Mouse (Mus musculus) kidney, adult 8-10 months (tissue): ENCODE data around the gene Prickle1.

Experiments
- DNase-seq, 2 experiments: peaks; one replicate each; pipeline ENCODE4 v3.0.0; 2022

Gene Prickle1

DNA sequence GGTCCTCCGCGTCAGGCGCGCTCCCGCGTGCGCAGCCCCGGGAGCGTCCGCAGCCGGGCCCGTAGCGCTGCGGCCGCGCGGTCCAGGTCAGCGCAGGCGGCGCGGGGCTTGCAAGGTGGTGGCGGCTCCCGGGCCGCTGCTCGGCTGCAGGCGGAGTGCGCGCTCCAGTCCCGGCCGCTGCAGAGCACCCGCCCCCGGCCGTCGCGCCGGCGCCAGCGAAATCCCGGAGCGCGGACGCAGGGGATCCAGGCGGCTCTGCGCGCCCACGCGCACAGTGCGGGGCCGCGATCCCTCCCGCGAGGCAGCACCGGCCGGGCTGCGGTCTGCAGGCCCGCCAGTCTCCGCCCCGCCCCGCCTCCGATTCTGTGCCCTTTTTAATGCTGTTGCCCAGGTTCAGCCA is at the start of gene Prickle1:
Gene Prickle1, minus strand, starts transcription at position 146 of the 400 bp plus-strand sequence.
- peak; percentile 77 to 79 for DNase-seq

DNA sequence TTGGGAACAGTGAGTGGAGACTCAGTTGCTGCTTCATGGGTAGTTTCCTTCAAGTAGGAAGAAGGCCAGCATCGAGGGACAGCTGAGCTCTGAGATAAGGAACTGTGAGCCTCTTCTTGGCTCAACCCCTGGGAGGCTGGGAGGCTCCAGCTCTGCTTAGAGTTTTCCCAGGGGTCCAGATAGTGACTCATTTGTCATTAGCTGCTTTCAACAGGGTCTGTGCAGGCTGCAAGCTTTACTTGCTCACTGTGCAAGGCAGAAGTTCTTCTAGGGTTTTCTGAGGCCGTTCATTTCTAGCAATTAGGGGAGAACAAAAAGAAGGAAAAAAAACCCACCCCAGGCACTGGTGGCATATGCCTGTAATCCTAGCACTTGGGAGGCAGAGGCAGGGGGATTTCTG is 44.5 kb upstream of the Prickle1 start:
- DNase-seq: no peak

DNA sequence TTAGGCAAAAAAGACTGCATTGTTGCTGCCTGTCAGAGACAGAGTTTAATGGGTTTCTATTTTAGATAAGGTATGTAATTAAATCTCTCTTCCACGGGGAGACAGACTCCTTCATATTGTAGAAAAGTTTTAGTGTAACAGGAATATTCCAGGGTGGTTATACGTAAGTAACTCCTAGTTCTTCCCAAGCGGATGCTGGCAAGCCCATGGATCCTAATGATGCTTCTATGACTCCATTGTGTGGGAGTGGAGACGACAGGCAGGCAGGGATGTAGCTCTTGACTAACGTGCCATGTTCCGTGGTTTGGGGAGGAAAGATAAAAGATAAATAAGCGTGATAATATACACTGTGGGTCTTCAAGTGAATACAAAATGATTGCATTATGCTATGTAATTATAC is 41.3 kb upstream of the Prickle1 start:
- DNase-seq: no peak

DNA sequence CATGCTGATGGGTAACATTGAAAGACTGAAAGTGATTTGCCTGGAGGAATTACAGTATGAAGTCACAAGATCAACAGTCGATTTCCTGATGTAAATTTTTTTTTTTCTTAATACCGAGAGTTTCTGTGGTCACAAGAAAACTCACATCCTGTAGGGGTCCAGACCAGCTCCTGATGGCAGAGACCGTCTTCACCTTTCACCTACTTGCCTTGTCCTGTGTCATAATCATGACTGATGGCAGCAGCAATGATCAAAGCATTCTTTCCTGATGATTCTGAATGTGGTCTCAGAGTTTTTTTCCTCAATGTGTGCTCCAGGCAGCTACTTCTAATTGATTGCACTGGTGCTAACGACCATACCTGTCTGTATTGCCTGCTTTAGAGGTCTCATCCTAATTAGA is 39.9 kb upstream of the Prickle1 start:
- no peak for DNase-seq

DNA sequence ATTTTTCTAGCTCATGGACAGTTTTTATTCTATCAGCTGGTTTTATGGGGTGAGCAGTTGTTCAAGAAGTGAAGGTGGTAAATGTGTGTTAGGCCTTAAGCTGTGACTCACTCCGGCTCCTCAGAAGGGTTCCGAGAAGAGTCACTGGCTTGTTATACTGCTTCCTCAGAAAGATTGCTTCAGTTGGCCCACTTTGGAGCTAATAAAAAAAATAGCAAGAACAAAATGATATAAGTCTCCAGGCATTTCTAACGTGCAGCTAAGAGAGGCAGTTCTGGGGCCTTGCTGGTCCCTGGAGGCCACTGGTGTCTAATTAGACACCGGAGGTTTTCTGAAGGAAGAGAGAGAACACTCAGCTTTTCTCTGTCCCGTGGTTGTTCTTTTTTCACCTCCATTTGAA is 38.8 kb upstream of the Prickle1 start:
- DNase-seq: no peak

DNA sequence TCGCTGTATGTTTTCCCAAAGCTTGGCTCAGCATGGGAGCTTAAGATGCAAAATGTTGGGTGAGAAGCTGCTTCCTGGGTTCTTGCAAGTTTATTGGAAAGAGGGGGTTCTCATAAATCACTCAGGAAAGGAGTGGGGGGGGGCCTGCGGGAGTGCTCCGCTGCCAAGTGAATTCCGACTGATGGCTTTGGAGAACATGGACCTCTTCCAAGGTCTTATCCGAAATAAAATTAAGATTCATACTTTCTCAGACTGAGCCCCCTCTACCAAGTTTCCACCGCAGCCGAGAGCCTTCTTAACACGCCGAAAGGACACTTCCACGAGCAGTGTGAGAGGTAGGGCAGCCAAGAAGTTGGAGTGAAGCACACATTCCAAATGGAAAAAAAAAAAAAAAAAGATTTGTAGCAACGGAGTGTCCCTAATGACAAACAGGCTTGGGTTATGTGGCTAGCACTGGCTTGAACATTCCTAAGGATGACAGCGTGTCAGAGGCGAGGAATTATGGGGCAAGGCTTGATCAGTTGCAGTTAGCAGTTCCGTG is 34.4 kb upstream of the Prickle1 start:
- no peak for DNase-seq

DNA sequence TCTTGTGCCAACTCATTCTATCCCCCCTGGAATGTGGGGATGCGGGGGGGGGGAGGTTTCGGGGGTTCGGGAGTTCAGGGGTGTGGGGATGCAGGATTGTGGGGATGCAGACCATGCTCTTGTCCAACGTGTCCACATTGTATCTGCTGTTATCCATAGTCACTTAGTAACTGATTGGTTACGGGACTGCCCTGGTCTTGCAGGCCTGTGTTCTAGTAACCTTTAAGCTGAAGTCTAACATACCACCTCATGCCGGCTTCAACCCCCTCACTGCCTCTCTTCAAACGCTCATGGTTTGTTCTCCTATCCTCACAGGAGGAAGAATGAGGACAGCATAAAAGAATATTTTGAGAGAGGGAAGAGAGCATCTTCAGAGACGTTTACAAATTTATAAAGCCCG is 33.5 kb upstream of the Prickle1 start:
- no peak for DNase-seq

DNA sequence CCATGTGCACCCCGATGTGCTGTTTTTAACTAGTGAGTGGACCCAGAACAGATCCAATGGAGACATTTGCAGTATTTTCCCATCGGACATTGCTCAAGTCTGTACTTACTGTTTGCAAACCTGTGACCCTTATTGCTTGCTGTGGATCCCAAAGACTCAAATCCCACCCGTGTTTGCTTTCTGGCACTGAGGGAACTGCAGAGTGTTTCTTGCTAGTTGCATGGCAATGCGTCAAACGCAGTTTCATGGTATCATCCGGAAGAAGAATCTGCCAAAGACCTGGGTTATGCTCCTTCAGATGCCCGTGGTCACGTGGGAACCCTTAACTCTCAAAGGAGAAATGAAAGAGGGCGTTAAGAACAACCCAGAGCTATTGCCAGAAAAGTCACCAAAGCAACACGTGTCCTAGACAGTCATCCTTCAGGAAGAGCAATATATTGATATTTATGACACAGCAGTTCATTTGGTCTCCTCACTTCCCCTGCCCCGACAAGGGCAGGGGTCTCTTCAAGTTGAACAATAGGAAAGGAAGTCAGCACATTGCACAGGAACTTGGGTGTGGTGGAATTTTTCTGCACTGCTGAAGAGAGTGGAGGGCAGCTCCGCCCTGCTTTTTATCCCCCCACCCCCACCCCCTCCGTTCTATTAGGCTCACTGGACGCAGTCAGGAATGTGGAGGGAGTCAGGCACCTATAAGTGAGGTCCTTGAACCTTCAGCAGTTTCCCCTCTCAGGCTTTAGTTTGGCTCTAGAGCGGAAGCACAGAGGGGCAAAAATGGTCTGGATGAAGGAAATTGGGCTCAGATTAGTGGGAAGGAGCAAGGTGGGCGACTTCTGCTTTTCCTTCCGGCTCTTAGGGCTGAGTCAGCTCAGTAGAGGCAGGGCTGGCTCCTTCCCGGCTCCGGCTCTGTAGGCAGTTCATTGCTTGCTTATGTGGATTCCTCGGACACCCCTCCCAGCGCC is 32.4 kb upstream of the Prickle1 start:
- no peak for DNase-seq

DNA sequence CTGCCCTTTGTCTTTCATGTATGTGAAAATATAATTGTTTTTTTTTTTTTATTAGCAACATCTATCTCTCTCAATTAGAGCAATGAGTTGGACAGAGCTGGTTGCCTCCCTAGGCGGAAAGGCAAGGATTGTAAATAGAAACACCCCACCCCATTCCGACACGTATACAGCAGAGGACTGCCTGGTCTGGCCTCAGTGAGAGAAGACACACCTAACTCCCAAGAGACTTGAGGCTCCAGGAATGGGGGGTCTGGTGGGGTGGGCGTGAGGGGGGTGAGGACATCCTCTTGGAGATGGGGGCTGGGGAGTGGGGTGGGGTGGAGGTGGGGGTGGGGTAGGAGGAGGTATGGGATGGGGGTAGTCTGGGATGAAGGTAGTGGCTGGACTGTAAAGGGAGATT is 23.9 kb upstream of the Prickle1 start:
- no peak for DNase-seq

DNA sequence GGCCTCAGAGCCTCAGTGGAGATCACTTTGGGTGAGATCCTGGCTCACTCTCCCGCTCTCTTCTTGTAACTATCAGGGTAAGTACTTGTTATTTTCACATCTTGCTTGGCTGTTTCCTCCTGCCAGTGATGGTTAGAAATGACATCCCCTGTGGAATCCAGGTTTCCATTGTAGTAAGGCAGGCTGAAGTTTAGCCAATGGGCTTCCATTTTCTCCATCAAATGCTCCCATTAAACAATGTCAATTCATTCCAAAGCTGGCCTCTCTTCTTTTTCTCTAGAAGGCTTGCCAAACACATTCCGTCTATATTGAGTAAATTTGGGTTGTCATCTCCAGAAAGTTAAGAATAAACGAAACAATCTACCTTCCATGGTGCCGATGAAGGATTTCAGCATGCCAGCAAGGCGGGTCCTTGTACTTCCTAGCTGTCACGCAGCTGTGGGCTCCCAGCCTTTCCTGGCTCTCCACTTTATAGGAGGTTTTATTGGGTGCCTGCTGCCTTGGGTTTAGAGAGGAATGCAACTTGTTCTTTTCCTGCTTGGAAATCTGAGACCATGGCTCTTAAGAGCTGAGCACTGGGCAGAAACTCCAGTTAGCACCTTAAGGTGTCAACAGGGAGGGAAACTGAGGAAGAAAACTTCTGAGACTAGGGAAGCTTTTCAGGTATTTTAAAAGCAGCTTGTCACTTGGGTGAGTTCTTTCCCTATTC is 22.9 kb upstream of the Prickle1 start:
- DNase-seq: no peak

DNA sequence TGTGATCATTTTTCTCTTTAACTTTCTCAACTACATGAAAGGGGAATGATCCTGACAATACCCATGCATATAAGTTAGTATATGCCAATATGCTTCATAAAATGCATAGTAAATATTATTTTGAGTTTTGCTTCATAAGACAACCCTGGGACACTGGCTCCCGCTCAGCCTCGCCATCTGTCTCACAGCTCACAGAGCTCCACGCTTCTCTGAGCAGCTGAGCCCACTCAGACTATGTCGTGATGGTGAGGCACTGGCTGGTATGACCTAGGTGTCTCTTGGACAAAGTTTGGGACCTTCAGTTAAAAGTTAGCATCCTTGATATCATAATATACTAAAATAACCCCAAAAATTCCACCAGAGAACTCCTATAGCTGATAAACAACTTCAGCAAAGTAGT is 20.6 kb upstream of the Prickle1 start:
- DNase-seq: no peak

DNA sequence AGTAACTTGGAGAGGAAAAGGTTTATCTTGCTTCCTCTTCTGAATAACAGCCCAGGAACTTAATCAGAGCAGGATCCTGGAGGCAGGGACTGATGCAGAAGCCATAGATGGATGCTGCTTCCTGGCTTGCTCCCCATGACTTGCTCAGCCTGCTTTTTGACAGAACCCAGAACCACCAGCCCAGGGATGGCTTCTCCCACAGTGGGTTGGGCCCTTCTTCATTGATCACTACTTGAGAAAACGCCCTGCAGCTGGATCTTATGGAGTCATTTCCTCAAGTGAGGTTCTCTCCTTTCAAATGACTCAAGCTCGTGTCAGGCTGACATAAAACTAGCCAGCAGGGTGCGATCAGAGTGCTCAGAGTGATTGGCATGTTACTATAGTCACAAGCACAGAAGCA is 19.3 kb upstream of the Prickle1 start:
- no peak for DNase-seq

DNA sequence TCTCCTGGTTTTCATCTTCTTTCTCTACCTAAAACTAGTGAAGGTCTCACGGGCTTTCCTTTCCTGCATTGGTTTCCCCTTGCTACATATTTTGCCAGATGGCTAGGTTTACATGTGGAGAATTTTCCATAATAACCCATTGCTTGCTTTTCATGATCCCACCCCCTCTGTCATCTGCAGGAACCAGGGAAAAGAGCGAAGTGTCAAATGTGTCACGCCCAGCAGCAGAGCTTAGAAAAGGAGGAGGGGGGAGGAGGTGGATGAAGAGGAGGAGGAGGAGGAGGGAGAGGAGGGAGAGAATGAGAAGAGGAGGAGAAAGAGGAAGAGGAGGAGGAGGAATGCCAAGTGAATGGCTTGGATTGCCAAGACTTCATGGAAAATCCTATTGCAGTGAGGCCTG is 17.9 kb upstream of the Prickle1 start:
- no peak for DNase-seq

DNA sequence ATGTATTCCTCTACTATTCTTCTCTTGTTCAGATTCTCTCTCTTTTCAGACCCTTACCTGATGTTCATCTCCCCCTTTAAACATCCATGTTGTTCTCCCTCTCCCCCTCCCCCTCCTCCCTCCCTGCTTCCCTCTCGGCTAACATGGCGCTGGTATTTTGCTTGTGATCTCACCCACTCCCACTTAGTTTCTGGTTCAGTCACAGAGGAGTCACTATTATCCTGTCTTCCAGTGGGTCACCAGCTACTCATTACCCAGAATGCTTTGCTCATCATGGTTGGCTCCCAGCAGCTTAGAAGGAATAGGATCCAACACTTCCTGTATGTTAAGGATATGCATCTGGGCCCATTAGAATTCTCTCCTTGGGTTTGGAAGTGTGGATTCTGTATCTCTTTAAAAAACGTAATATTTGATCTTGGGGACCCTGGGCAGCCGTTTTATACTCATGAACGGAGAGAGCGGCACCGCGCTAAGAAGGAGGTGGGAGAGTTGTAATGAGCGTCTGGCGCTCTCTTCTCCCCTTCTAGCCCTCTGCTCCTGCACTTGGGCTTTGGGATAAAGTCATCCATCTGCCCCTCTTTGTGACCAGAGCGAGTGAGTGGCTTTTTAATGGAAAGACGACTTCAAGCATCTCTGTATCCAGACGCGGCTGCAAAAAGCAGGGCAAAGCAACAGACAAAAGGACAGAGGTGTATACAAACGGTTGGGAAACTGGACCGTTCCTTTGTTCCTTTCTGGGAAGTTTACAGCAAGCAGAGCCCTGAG is 16.0 kb upstream of the Prickle1 start:
- DNase-seq: no peak

DNA sequence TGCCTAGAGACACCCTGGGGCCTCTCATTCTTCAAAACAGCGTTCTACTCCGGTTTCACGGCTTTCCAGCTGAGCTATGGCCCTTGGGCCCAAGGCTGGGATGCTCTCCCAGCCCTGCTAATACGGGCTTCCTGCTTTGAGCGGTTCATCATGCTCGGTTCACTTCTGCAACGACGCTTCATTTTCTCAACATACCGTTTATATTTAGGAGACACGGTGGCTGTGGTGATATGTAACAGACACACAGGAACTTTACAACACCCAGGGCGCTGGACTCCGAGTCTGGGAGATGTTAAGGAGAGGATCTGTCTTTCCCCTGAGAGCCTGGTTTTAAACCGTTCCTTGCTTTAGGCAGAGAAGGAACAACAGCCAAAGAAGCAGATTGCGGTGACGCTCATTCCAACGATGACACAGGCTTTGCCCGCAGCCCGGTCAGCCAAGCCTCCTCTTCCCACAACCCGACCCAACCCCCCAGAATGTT is 15.1 kb upstream of the Prickle1 start:
- DNase-seq: no peak

DNA sequence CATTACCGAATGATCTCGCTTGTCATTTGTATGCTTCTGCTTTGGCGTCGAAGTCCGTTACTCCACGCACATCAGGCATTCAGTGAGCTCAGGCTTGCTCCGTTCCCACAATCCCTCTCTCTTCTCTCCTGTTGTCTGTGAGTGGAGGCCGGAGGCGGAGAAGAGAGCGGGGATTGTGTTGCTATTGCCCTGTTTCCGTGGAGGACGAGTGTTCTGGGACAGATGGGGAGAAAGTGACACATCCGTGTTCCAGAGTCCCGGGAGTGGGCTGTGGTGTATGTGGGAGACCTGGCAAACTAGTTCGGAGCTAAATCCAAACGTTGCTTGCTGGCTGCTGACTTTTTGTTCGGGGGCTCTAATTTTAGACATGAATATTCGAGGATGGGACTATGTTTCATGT is 14.6 kb upstream of the Prickle1 start:
- DNase-seq: no peak

DNA sequence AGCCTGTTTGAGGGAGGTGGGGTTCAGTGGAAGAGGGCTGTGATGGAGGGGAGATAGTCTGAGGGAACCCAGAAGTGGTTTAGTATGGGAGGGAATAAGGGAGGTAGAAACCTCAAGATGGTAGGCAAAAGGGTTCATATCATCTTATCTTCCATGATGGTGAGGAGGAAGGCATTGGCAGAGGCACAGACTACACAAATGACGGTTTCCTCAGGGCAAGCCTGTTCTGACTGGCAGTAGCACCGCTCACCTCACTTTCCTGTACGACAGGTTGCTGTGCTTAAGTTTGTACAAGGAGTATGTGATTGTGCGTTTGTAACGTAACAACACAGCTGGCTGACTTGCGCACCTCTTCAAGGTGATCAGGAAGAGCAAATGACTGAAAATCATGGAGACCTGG is 7.2 kb upstream of the Prickle1 start:
- no peak for DNase-seq

DNA sequence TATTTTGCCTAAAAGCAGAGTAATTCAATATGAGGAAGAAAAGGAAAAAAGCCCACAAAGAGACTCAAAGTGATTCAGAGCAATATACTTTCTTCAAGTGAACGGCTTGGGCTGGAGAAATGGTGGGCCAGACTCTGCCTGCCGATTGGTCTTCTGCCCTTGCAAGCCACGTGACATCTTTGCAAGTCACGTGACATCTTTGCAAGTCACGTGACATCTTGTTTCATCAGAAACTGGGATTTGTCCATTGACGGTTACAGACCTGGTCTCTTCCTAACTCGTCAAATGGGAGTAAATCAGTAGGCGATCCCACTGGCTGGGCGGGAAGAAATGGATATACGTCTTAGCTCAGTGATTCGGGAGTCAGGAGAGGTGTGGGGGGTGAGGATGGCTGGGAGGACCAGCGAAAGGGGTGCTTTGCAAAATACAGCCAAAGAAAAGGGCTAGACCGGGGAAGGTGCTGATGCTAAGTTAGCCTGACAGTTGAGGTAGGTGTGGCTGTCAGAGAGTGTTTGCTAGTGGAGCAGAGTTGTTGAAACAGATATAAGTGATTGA is 5.8 kb upstream of the Prickle1 start:
- DNase-seq: no peak

DNA sequence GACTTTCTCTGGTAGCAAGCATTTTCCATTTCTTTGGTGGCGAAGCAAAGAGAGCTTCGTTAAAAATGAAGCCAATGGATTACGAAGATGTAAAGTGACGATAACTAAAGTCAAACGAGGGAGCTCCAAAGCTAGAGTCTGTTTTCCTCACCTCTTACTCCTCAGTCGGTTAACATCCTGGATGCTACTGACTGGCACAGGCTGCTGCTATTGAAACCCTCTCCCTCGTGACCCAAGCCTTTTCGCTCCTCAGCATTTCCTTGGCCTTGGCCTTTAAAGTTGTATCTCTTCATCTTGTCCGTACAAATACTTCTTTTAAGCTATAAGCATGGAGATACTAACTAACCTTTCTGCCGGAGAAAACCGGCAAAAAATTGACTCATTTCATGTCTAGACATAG is 1.3 kb upstream of the Prickle1 start:
- no peak for DNase-seq

DNA sequence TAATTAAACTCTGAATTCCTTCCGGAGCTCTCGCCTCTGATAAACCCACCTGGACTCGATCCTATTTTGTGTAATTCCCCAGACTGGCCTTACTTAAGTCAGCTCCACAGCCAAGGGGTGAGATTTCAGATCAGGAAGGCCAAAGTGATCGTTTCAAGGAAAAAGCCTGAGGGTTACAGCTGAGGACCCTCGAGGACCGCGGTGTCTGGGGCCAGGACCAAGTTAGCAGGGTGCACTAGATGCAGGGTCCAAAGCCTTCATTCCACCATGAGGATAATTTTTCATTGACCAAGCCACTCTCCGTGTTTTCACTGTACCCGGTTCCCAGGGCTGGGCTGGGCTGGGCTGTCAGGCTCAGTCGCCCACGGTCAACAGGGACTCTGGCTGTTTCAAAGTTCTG is 594 bp upstream of the Prickle1 start:
- DNase-seq: peak; percentile 76 to 80

DNA sequence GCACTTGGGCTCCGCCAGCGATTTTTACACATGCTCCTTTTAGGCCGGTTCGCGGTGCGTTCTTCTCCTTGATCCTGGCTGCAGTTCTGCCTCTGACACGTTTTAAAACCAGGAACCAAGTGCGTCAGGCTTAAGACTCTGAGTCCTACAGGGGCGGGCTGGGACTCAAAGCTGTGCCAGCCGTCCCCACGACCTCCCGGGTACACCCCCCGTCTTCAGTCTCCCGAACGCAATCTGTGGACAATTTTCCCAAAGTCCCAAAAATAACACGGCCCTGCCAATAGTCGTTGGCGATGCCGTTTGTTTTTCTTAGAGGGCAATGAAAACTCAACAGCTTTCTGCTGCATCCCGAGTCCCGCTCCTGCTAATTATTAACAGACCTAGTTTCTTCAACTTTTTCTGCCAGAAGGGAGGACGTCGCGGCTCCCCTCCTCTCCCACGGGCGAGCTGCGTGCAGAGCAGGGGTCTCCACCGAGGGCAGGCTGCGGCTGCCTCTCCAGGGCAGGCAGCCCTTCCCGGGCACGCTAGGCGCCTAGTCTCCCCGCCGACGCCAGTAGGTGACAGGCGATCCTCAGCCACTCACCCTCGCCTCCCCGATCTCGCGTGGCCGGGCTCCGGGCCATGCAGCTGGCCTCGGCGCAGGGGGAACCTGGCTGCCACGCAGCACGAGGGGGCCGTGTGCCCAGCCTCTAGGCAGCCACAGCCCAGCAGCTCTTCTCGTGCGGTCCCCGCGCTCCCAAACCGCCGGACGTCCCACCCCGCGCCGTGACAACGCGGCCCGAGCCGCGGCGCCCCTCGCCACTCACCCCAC is 598 bp downstream of the Prickle1 start:
- peak; percentile 51 to 65 for DNase-seq
